In the genomic region with DNA sequence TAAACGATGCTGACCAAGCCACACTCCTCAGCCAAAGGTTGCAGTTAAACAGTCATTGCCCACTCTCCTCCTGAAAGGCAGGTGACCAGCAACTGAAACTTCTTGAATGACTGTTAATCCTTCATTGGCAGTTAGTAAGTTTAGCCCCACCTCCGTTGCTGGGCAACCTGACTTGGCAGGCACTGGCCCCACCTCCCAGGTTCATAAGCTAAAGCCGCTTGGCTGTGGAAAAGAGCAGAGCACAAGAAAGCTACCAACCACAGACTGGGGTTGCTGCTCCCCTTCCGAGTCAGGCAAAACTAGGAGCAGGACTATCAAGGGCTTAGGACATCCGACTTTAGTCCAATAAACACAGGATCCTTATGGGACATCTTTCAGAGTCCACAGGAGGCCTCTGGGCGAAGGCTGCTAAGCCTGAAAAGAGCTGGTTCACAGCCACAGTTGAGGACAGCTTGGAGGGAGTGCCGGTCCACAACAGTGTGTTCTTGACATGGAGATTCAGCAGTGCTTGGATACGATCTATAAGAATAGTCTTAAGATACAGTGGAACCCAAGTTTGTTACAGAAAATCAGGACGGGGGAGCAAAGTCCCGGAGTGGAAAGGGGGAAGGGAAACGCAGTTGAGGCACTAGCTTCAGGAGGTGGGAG, we compare ENCODE assay signal across 8 mouse cellular contexts.
DNase-seq lines count a peak whose midpoint lies in the region; ATAC-seq and TF ChIP-seq lines count a peak whose summit lies in the region.

No protein-coding gene starts in this region.

- intact Hi-C loops in left cerebral cortex, postnatal 36 days (cut with DNase I): no loop called here

- H3K27me3 ChIP-seq in liver, embryonic 12.5 days (replicated peaks): no peaks in the 10 kb centered on the region
- H3K27me3 ChIP-seq in intestine, embryonic 15.5 days (replicated peaks): no peaks in the 10 kb centered on the region
- H3K27me3 ChIP-seq in midbrain, postnatal 0 days (ENCODE audit: insufficient read depth, low read length): no peaks in the 10 kb centered on the region

- no peak overlapping the region for H3K27ac ChIP-seq in liver, embryonic 12.5 days
- no peak overlapping the region for H3K27ac ChIP-seq in intestine, embryonic 15.5 days
- no peak overlapping the region for H3K27ac ChIP-seq in midbrain, postnatal 0 days (ENCODE audit: low read depth, low read length)

- 35% methylated on average over 11 of the region's 11 CpGs for WGBS in liver, embryonic 12.5 days (ENCODE audit: insufficient replicate concordance)
- WGBS in intestine, embryonic 15.5 days: 29% methylated on average over 11 of the region's 11 CpGs
- WGBS in midbrain, postnatal 0 days: 14% methylated on average over 11 of the region's 11 CpGs

- no peak for TF ChIP-seq CTCF in midbrain, postnatal 0 days (IDR thresholded peaks at IDR 0.05)

- ATAC-seq in liver, embryonic 12.5 days: no peak
- ATAC-seq in intestine, embryonic 15.5 days: peak; percentile 72; the same call in 1 of the 2 replicates
- ATAC-seq in midbrain, postnatal 0 days (ENCODE audit: low FRiP score): peak; percentile 62
- no peak for ATAC-seq in granulocyte monocyte progenitor cell, adult 5-6 weeks (replicated peaks; ENCODE audit: poor library complexity, severe bottlenecking)

- H3K4me3 ChIP-seq in liver, embryonic 12.5 days: no peak overlapping the region
- H3K4me3 ChIP-seq in intestine, embryonic 15.5 days (replicated peaks): no peak overlapping the region
- H3K4me3 ChIP-seq in midbrain, postnatal 0 days (ENCODE audit: low read depth, low read length): no peak overlapping the region

- no peak overlapping the region for H3K4me2 ChIP-seq in liver, embryonic 12.5 days
- H3K4me2 ChIP-seq in intestine, embryonic 15.5 days (replicated peaks): peak overlapping the region; percentile 22
- peak overlapping the region; percentile 12 for H3K4me2 ChIP-seq in midbrain, postnatal 0 days (ENCODE audit: low read depth, low read length, poor library complexity, severe bottlenecking)

- peak; percentile 12 for DNase-seq in liver
- peak; percentile 56 for DNase-seq in forelimb bud, embryonic 11.5 days (ENCODE audit: low read depth, low spot score)
- DNase-seq in left cerebral cortex, postnatal 36 days (ENCODE audit: low spot score in 2 of 2): peak; percentile 31 to 50
- DNase-seq in midbrain, postnatal 0 days (ENCODE audit: low spot score): peak; percentile 80
- DNase-seq in thymus, postnatal 0 days (ENCODE audit: low spot score): no peak

- no peak overlapping the region for H3K9ac ChIP-seq in liver, embryonic 12.5 days
- H3K9ac ChIP-seq in intestine, embryonic 15.5 days: no peak overlapping the region
- no peak overlapping the region for H3K9ac ChIP-seq in midbrain, postnatal 0 days (replicated peaks; ENCODE audit: low read length, poor library complexity, severe bottlenecking)

- H3K9me3 ChIP-seq in liver, embryonic 12.5 days (replicated peaks): no peaks in the 10 kb centered on the region
- H3K9me3 ChIP-seq in intestine, embryonic 15.5 days: no peaks in the 10 kb centered on the region
- no peaks in the 10 kb centered on the region for H3K9me3 ChIP-seq in midbrain, postnatal 0 days (ENCODE audit: low read length)

- no peaks in the 10 kb centered on the region for H3K4me1 ChIP-seq in liver, embryonic 12.5 days
- 0 out of 2 replicates have a peak, but pooled peaks cover 3% of the 10 kb centered on the region for H3K4me1 ChIP-seq in intestine, embryonic 15.5 days (replicated peaks)
- H3K4me1 ChIP-seq in midbrain, postnatal 0 days (ENCODE audit: insufficient read depth, low read length): no peaks in the 10 kb centered on the region

- no peaks in the 10 kb centered on the region for H3K36me3 ChIP-seq in liver, embryonic 12.5 days
- H3K36me3 ChIP-seq in intestine, embryonic 15.5 days: no peaks in the 10 kb centered on the region
- H3K36me3 ChIP-seq in midbrain, postnatal 0 days (ENCODE audit: insufficient read depth, low read length): no peaks in the 10 kb centered on the region

Comparison
In these comparisons a context has a peak if more than half of its experiments do, and no peak if none do; other contexts are left out.
1. ATAC-seq: peak in intestine, embryonic 15.5 days (single experiment) and midbrain, postnatal 0 days (single experiment); none in liver, embryonic 12.5 days (single experiment) and granulocyte monocyte progenitor cell, adult 5-6 weeks (single experiment).